Mouse (Mus musculus): ENCODE data around the gene Ccdc78.

GRCm38 (mm10) chr17:25813471-25813870 is 27.1 kb downstream of the Ccdc78 start:
- TF ChIP-seq CTCF (IDR thresholded peaks at IDR 0.05; ENCODE audit: low read depth) (peak; percentile 80), EP300 (optimal IDR thresholded peaks at IDR 0.05) (no peak)
